Mouse (Mus musculus) c-Kit-positive CD71-positive TER-119-negative erythroid progenitor cells, embryonic 14.5 days (primary cell): Measurements from ENCODE around the gene Lrrc74a.
A peak's percentile ranks its signal among the peaks of the same experiment; 100 is the strongest.

Experiments
- DNase-seq: peaks from one replicate; pipeline ENCODE4 v3.0.0-alpha.2; 2013; ENCODE audit warnings: low read depth

Lrrc74a gene

GRCm38 (mm10) chr12:86786149-86787019 is 52.2 kb downstream of the Lrrc74a start:
- DNase-seq: no peak

DNA sequence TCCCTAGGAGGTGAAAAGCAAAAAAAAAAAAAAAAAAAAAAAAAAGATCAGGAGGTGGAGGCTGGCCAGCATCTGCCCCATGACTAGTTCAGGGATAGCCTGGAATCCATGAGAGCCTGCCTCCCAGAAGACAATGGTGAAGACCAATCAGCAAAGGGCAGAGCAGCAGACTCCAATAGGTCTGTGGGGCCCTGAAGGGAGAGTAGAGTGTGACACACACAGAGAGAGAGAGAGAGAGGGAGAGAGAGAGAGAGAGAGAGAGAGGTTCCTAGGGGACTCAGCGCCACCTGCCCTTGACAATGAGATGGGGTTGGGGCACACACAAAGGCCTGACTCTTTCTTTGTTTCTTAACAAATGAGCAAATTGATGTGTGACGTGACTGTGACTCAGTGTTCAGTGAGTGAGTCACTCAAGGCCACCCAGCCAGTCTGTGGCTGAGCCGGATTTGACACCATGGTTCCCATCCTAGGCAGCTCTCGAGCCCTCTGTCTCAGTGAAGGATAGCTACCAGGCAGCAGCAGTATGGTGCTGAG is 52.9 kb downstream of the Lrrc74a start:
- DNase-seq: no peak

- no peak for DNase-seq
Observed at GRCm38 (mm10) chr12:86790100-86790848, 56.1 kb downstream of the Lrrc74a start.

DNA sequence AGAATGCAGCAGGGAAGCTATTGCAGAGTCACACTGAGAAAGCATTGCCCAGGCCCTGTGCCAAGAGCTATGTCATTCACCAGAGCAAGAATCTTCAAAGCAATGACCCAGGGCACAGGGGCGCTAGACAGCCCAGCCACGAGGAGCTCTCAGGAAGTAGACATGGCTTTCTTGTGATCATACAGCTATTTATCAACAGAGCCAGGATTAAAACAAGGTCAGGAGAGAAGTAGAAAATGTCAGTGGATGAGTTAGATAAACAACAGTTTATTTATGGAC is 56.6 kb downstream of the Lrrc74a start:
- no peak for DNase-seq

DNA sequence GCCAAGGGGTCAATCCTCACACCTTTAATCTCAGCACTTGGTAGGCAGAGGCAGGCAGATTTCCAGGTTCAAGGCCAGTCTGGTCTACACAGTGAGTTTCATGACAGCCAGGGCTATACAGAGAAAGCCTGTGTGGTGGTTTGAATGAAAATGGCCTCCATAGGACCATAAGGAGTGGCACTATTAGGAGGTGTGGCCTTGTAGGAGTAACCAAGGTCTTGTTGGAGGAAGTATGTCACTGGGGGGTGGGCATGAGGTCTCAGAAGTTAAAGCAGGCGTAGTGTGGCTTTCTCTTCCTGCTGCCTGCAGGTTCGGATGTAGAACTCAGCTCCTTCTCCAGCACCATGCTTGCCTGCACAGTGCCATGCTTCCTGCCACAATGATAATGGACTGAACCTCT is 57.8 kb downstream of the Lrrc74a start:
- DNase-seq: no peak

DNA sequence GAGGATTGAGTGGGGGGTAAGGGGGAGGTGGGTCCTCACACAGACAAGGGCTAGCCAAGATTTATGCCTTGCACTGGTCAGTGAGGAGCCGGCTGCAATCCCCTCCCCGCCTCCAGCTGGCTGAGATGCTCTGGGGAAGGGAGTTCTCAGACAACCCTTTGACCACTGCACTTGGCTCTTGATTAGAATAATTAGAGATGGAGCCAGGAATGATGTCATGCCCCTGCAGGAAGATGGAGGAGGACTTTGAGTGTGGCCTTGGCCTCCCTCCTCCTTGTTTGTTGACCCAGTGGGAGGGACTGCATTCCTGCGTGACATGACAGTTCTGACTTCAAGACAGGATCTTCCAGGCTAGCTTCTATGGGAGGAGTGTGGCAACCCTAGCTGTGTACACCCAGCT is 59.7 kb downstream of the Lrrc74a start:
- no peak for DNase-seq

DNA sequence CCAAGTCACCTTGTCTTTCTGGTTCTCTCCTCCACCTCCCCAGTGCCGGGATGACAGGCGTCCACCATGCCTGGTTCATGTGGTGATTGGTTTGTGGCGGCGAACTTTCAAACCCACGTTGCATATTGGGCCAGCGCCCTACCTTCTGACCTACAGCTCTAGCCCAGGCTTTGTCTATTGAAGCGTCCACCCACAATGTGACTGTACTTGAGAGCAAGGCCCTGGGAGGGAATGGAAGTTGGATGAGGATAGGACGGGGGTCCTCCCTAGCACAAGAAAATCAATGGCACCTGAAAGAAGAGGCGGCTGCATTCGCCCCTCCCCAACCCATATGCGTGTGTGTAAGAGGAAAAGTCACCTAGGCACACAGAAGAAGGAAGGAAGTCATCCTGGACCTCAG is 60.2 kb downstream of the Lrrc74a start:
- no peak for DNase-seq

- DNase-seq: no peak
Observed at GRCm38 (mm10) chr12:86795076-86795837, 61.1 kb downstream of the Lrrc74a start.

DNA sequence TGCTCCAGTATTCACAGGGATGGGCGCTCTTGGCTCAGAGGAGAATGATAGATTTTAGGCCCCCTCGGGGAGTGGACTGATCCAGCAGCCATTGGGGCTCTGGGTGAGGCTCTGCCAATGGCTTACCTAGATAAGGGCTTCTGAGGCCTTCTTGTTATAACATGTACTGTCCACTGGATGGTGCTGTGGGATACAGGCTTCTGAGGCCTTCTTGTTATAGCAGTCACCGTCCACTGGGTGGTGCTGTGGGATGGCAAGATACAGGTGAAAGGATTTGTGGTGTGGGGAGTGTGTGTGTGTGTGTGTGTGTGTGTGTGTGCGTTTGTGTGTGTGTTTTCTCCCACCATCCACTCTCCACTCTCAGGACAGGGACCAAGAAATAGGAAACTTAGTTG is 61.7 kb downstream of the Lrrc74a start:
- peak; percentile 91 for DNase-seq

- DNase-seq: no peak
Observed at GRCm38 (mm10) chr12:86796351-86796750, 62.2 kb downstream of the Lrrc74a start.

GRCm38 (mm10) chr12:86797771-86798170 is 63.6 kb downstream of the Lrrc74a start:
- no peak for DNase-seq

- DNase-seq: peak; percentile 57
Observed at GRCm38 (mm10) chr12:86798773-86799540, 64.8 kb downstream of the Lrrc74a start.

DNA sequence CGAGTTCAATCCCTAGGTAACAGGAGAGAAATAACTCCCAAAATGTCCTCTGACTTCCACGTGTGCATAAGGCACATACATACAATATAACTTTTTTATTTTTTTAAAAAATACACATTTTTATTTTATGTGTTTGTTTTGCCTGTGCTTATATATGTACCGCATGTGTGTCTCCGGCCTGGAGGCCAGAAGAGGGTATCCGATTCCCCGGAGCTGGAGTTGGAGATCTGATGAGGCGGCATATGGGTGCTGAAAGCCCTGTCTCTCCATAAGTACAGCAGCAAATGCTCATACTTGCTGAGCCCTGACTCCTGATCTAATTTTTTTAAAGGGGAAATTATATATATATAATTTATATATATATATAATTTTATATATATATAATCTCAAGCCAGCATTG is 65.6 kb downstream of the Lrrc74a start:
- no peak for DNase-seq

DNA sequence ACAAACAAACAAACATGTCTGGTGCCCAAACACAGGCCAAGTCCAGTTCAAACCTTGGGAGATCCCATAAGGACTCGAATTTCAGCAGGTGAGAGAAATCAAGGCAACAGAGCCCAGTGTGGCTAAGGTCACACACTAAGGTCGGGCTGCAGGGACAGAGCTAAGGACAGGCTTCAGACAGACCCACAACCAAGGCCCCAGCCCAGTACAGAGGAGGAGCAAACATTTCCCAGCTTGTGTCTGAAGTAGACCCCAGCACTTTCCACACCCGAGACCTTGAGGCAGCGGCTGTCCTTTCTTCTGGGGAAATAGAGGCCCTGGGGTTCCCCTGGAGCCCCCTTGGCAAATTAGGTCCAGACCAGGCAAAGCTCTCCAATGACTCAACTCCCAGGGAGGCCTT is 66.2 kb downstream of the Lrrc74a start:
- no peak for DNase-seq

DNA sequence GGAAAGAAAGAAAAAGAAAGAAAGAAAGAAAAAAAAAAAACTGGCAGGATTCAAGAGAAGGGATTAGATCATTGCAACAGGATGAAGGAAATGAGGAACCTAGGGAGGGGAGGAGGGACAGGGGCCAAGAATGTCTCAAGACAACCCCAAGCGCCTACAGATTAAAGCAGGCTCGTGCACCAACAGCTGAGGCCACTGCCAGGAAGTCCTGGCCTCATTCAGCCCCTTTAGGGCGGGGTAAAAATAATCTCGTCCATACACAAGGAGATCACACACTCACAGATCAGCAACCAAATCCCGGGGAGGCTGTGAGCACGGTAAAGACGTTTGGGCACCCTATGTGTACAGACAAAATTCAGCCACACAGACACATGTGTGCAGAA is 66.6 kb downstream of the Lrrc74a start:
- peak; percentile 87 for DNase-seq

- no peak for DNase-seq
Observed at GRCm38 (mm10) chr12:86801148-86802004, 67.2 kb downstream of the Lrrc74a start.

- DNase-seq: no peak
Observed at GRCm38 (mm10) chr12:86802005-86802671, 68.0 kb downstream of the Lrrc74a start.

GRCm38 (mm10) chr12:86802899-86803298 is 68.7 kb downstream of the Lrrc74a start:
- no peak for DNase-seq

GRCm38 (mm10) chr12:86803651-86804307 is 69.6 kb downstream of the Lrrc74a start:
- DNase-seq: no peak

DNA sequence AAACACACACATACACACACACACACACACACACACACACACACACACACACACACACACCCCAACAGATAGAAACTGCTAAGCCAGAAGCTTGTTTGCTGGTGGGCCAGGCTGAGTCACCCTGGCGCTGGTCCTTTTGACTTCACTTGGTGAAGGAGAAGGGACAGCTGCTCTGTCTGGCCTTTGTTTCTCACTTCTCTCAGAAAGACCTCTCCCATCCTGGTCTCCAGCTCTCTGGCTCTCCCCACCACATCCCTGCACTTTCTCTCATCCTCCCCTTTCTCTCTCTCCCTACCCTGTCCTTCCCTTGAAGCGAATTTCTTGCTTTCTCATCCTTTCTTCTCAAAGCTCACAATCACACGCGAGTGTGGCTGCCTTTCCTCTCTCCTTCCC is 70.1 kb downstream of the Lrrc74a start:
- DNase-seq: no peak
